Comparison of ENCODE assay signal across 8 mouse cellular contexts in the genomic region with DNA sequence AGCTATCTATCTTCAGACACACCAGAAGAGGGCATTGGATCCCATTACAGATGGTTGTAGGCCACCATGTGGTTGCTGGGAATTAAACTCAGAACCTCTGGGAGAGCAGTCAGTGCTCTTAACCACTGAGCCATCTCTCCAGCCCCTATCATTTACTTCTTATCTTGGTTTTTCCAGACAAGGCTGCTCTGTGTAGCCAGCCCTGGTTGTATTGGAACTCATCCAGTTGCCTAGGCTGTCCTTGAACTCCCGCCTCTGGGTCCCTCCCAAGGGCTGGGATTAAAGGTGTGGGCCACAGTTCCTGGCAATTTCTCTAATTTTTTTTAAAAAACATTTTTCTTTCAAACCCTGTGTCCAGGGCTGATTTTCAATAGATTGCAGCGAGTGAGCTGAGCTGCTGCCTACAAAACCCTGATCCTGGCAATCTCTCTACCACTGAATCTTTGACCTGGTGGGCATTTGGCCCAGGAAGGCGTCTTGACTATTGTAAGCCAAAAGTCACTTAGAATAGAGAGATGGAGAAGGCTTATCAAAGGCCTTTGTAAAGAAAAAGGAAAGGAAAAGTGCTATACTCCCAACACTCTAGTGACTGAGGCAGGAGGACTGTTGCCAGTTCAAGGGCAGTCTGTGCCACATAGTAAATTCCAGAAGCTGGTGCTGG. TPM values are rescaled to one million over a fixed set of nuclear protein-coding genes. Genes with fewer than 3 reads are reported as not detected.
A peak's percentile ranks its signal among the peaks of the same experiment; 100 is the strongest.
DNase-seq lines count a peak whose midpoint lies in the region; ATAC-seq and TF ChIP-seq lines count a peak whose summit lies in the region.

No protein-coding gene starts in this region.

- peak; percentile 80 to 92 for DNase-seq in adrenal gland, adult (ENCODE audit: inconsistent age in 2 of 2, low spot score in 1 of 2)
- DNase-seq in adrenal gland, adult 18-20 months (ENCODE audit: low spot score in 2 of 2): no peak
- peak; percentile 74 for DNase-seq in ovary, adult 18-20 months (ENCODE audit: low spot score)
- DNase-seq in ovary, postnatal 14 days (ENCODE audit: low spot score): no peak
- no peak for DNase-seq in midbrain, postnatal 0 days (ENCODE audit: low spot score)
- DNase-seq in gastrocnemius, adult 18-20 months (ENCODE audit: low spot score): no peak

- H3K27me3 ChIP-seq in intestine, postnatal 0 days (replicated peaks; ENCODE audit: control insufficient read depth, insufficient read depth, low read length): no peaks in the 10 kb centered on the region
- no peaks in the 10 kb centered on the region for H3K27me3 ChIP-seq in midbrain, postnatal 0 days (ENCODE audit: insufficient read depth, low read length)

- no peak for TF ChIP-seq CTCF in intestine, postnatal 0 days (IDR thresholded peaks at IDR 0.05; ENCODE audit: low read depth)
- peak; percentile 19; the same call in 1 of the 2 replicates for TF ChIP-seq CTCF in midbrain, postnatal 0 days (IDR thresholded peaks at IDR 0.05)

- no peak overlapping the region for H3K27ac ChIP-seq in intestine, postnatal 0 days (ENCODE audit: low read depth, low read length)
- peak overlapping the region; percentile 49; the same call in 1 of the 2 replicates for H3K27ac ChIP-seq in midbrain, postnatal 0 days (ENCODE audit: low read depth, low read length)

- H3K4me1 ChIP-seq in intestine, postnatal 0 days (replicated peaks; ENCODE audit: control insufficient read depth, insufficient read depth, low read length): 0 out of 2 replicates have a peak, but pooled peaks cover 8% of the 10 kb centered on the region
- H3K4me1 ChIP-seq in midbrain, postnatal 0 days (ENCODE audit: insufficient read depth, low read length): 0 out of 2 replicates have a peak, but pooled peaks cover 5% of the 10 kb centered on the region

- no peaks in the 10 kb centered on the region for H3K9me3 ChIP-seq in intestine, postnatal 0 days (ENCODE audit: control insufficient read depth)
- H3K9me3 ChIP-seq in midbrain, postnatal 0 days (ENCODE audit: low read length): no peaks in the 10 kb centered on the region

- peaks cover 55% of the 10 kb centered on the region for H3K36me3 ChIP-seq in intestine, postnatal 0 days (ENCODE audit: control insufficient read depth, insufficient read depth)
- H3K36me3 ChIP-seq in midbrain, postnatal 0 days (ENCODE audit: insufficient read depth, low read length): peaks cover 42% of the 10 kb centered on the region

- ATAC-seq in intestine, postnatal 0 days: no peak
- no peak for ATAC-seq in midbrain, postnatal 0 days (ENCODE audit: low FRiP score)
- ATAC-seq in activated CD4-positive, CD25-positive, alpha-beta regulatory T cell, adult 4 months: no peak

- WGBS in intestine, postnatal 0 days: 49% methylated on average over 3 of the region's 3 CpGs
- 66% methylated on average over 3 of the region's 3 CpGs for WGBS in midbrain, postnatal 0 days

- peak overlapping the region; percentile 50; the same call in 1 of the 2 replicates for H3K4me3 ChIP-seq in intestine, postnatal 0 days (ENCODE audit: low read depth, low read length)
- peak overlapping the region; percentile 57 for H3K4me3 ChIP-seq in midbrain, postnatal 0 days (ENCODE audit: low read depth, low read length)

- H3K9ac ChIP-seq in intestine, postnatal 0 days (ENCODE audit: low read depth, low read length): no peak overlapping the region
- H3K9ac ChIP-seq in midbrain, postnatal 0 days (replicated peaks; ENCODE audit: low read length, poor library complexity, severe bottlenecking): peak overlapping the region; percentile 66; the same call in 1 of the 2 replicates

- peak overlapping the region; percentile 64 for H3K4me2 ChIP-seq in intestine, postnatal 0 days (replicated peaks; ENCODE audit: low read depth)
- peak overlapping the region; percentile 51 for H3K4me2 ChIP-seq in midbrain, postnatal 0 days (ENCODE audit: low read depth, low read length, poor library complexity, severe bottlenecking)

RNA-seq across cellular contexts. Expression of gene Mpdu1, which starts 1.1 kb away (rescaled TPM):
- total RNA-seq in adrenal gland, adult 18-20 months (2021): 100 to 1,000 TPM in 1 of 2 experiments, 10 to 100 TPM in 1; 95.7 to 117 TPM
- 95.7 and 96.6 TPM in 2 replicates for polyA plus RNA-seq in intestine, postnatal 0 days (2015; fragmentation: Nextera tagmentation; extraction: Ambion mirVana)
- 224 and 278 TPM in 2 replicates for total RNA-seq in midbrain, postnatal 0 days (2014; rRNA removed)
- polyA plus RNA-seq in midbrain, postnatal 0 days (2015; fragmentation: Nextera tagmentation; extraction: Ambion mirVana): 118 and 123 TPM in 2 replicates
- 10 to 100 TPM; 41.3 to 59.7 TPM for polyA plus RNA-seq in activated CD4-positive, CD25-positive, alpha-beta regulatory T cell, adult 4 months (2017; shearing (Covaris generic))
- total RNA-seq in gastrocnemius, adult 18-20 months (2021): 1 to 10 TPM; 7.5 to 9.5 TPM

RNA-seq across cellular contexts. Expression of gene Cd68, which starts 4.6 kb away (rescaled TPM):
- 10 to 100 TPM; 20.5 to 36.7 TPM for total RNA-seq in adrenal gland, adult 18-20 months (2021)
- 20.9 and 21.0 TPM in 2 replicates for polyA plus RNA-seq in intestine, postnatal 0 days (2015; fragmentation: Nextera tagmentation; extraction: Ambion mirVana)
- total RNA-seq in midbrain, postnatal 0 days (2014; rRNA removed): 7.2 and 10.3 TPM in 2 replicates
- 10.6 and 11.0 TPM in 2 replicates for polyA plus RNA-seq in midbrain, postnatal 0 days (2015; fragmentation: Nextera tagmentation; extraction: Ambion mirVana)
- polyA plus RNA-seq in activated CD4-positive, CD25-positive, alpha-beta regulatory T cell, adult 4 months (2017; shearing (Covaris generic)): 1 to 10 TPM; 3.3 to 5.3 TPM
- total RNA-seq in gastrocnemius, adult 18-20 months (2021): 1 to 10 TPM; 1.2 to 4.0 TPM

RNA-seq across cellular contexts. Expression of gene Sox15, which starts 6.2 kb away (rescaled TPM):
- not detected for total RNA-seq in adrenal gland, adult 18-20 months (2021)
- polyA plus RNA-seq in intestine, postnatal 0 days (2015; fragmentation: Nextera tagmentation; extraction: Ambion mirVana): not detected in 2 replicates
- total RNA-seq in midbrain, postnatal 0 days (2014; rRNA removed): 0.27 TPM in 1 of 2 replicates, not detected in the other
- 0.19 and 0.20 TPM in 2 replicates for polyA plus RNA-seq in midbrain, postnatal 0 days (2015; fragmentation: Nextera tagmentation; extraction: Ambion mirVana)
- polyA plus RNA-seq in activated CD4-positive, CD25-positive, alpha-beta regulatory T cell, adult 4 months (2017; shearing (Covaris generic)): not detected
- not detected for total RNA-seq in gastrocnemius, adult 18-20 months (2021)

RNA-seq across cellular contexts. Expression of gene Eif4a1, which starts 10.9 kb away (rescaled TPM):
- 100 to 1,000 TPM; 584 to 655 TPM for total RNA-seq in adrenal gland, adult 18-20 months (2021)
- 279 and 291 TPM in 2 replicates for polyA plus RNA-seq in intestine, postnatal 0 days (2015; fragmentation: Nextera tagmentation; extraction: Ambion mirVana)
- 767 and 793 TPM in 2 replicates for total RNA-seq in midbrain, postnatal 0 days (2014; rRNA removed)
- 501 and 502 TPM in 2 replicates for polyA plus RNA-seq in midbrain, postnatal 0 days (2015; fragmentation: Nextera tagmentation; extraction: Ambion mirVana)
- 100 to 1,000 TPM; 202 to 297 TPM for polyA plus RNA-seq in activated CD4-positive, CD25-positive, alpha-beta regulatory T cell, adult 4 months (2017; shearing (Covaris generic))
- 10 to 100 TPM; 69.6 to 97.7 TPM for total RNA-seq in gastrocnemius, adult 18-20 months (2021)

RNA-seq across cellular contexts. Expression of gene Senp3, which starts 20.5 kb away (rescaled TPM):
- total RNA-seq in adrenal gland, adult 18-20 months (2021): 10 to 100 TPM; 69.0 to 79.8 TPM
- polyA plus RNA-seq in intestine, postnatal 0 days (2015; fragmentation: Nextera tagmentation; extraction: Ambion mirVana): 26.7 and 27.6 TPM in 2 replicates
- total RNA-seq in midbrain, postnatal 0 days (2014; rRNA removed): 81.7 and 89.2 TPM in 2 replicates
- 70.3 and 74.0 TPM in 2 replicates for polyA plus RNA-seq in midbrain, postnatal 0 days (2015; fragmentation: Nextera tagmentation; extraction: Ambion mirVana)
- 10 to 100 TPM; 32.7 to 33.0 TPM for polyA plus RNA-seq in activated CD4-positive, CD25-positive, alpha-beta regulatory T cell, adult 4 months (2017; shearing (Covaris generic))
- 10 to 100 TPM; 21.9 to 25.4 TPM for total RNA-seq in gastrocnemius, adult 18-20 months (2021)

Comparison
In these comparisons a context has a peak if more than half of its experiments do, and no peak if none do; other contexts are left out.
1. DNase-seq: peak in adrenal gland, adult (2 of 2) and ovary, adult 18-20 months (single experiment); none in adrenal gland, adult 18-20 months (0 of 2), ovary, postnatal 14 days (single experiment), midbrain, postnatal 0 days (single experiment) and gastrocnemius, adult 18-20 months (single experiment).
2. RNA of gene Mpdu1, which starts 1.1 kb away (total RNA-seq): 224 to 278 TPM in midbrain, postnatal 0 days and 95.7 to 117 TPM in adrenal gland, adult 18-20 months; 7.5 to 9.5 TPM in gastrocnemius, adult 18-20 months; every median in the first group is over 4 times any median in the second.